Mouse (Mus musculus) skeletal muscle tissue, postnatal 0 days (tissue): ENCODE measurements around the gene Nudt2. TPM values are rescaled to one million over a fixed set of nuclear protein-coding genes. Genes with fewer than 3 reads are reported as not detected.

Experiments used
- polyA plus RNA-seq: library from polyadenylated mRNA; unstranded; fragments of >200 nt; fragmentation: Nextera tagmentation; extraction: Ambion mirVana; gene quantifications from 2 replicates; pipeline ENCODE4 v1.2.1, GENCODE M21; 2015

Nudt2 gene
- 45.8 and 49.9 TPM in 2 replicates for polyA plus RNA-seq

DNA sequence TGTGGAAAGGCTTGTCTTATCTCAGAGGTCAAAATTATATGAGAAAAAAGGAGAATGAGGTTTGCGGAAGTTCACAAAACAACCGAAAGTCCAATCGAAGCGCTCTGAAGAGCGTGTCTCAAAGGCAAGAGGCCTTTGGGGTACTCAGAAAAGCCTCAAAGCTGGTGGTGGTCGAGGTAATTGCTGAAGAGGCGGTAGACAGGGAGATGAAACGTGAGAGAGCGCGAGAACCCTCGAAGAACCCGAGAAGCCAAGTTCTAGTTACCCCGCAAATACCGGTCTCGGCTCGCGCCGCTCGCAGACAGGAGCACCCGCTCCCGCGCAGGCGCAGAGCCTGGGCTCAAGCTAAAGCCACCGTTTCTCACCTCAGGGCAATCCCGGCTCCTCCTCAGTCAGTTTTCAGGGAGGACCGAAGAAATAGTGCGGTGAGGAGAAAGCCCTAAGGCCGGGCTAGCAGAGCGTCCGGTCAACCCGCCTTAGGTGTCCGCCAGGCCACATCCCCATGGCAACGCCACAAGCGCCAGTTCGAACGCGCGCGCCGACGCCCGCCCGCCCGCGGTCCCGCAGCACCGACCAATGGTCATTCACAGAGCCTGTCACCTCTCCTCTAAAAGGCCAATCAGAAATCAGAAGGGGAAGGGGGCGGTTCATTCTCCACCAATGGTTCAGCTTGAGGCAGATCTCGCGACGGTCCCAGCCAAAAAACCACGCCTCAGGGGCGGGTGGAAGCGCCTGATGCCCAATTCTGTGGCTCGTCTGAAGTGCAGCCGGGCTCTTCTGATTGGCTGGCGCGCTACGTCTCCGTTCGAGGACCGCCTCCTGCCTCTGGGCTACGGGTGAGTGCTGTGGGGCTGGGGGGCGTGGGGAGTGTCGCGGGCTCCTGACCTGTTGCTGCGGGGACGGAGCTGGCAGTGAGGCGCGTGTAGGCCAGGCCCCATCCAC lies at the start of gene Nudt2, which contains the start of gene Kif24:
Gene Nudt2 (plus strand): TSS at position 807 of the 942 bp plus-strand sequence.
Gene Kif24 (minus strand): TSS at position 543 of the 942 bp plus-strand sequence.

GRCm38 (mm10) chr4:41502986-41503412 lies 38.0 kb downstream of the Nudt2 start, which contains the start of gene AI464131:
Gene AI464131 (minus strand): TSS chr4:41503076.

DNA sequence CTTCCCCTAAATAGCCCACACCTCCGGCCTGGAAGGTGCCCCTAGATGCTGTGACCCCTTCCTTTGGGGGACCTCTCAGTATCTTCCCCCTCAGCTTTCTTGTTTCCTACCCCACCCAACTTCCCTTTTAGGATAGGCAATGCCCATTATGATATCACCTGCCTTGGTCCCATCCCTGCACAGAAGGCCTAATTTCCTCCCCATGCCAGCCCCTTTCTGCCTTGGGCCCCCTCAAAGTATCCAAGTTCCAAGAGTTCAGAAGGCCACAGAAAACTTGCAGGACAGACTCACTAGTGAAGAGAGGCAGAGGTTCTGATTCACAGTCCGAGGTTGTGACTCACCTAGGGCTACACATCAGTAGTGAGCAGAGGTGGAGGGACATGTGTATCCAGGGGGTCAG lies 52.3 kb downstream of the Nudt2 start, which contains the start of gene 1110017D15Rik:
Gene 1110017D15Rik (minus strand): TSS at position 101 of the 400 bp plus-strand sequence.

Other genes with a start within 250 kb of the Nudt2 start
- 44.9 and 49.9 TPM in 2 replicates for gene Ubap2, start 190.0 kb upstream of the Nudt2 start, polyA plus RNA-seq
- 31.7 and 32.0 TPM in 2 replicates for gene Dcaf12, start 150.3 kb upstream of the Nudt2 start, polyA plus RNA-seq
- gene Ubap1, start 116.2 kb upstream of the Nudt2 start, polyA plus RNA-seq = 36.6 and 42.9 TPM in 2 replicates
- 1.9 and 2.5 TPM in 2 replicates for gene Kif24, start 264 bp upstream of the Nudt2 start, polyA plus RNA-seq
- gene AI464131, start 37.9 kb downstream of the Nudt2 start, polyA plus RNA-seq = 34.0 and 35.5 TPM in 2 replicates
- gene 1110017D15Rik, start 52.2 kb downstream of the Nudt2 start, polyA plus RNA-seq = 0.22 and 0.44 TPM in 2 replicates
- 4.0 and 5.8 TPM in 2 replicates for gene Fam219a, start 104.4 kb downstream of the Nudt2 start, polyA plus RNA-seq
- gene Dnaic1, start 104.6 kb downstream of the Nudt2 start, polyA plus RNA-seq = 11.0 and 17.3 TPM in 2 replicates
- 56.7 and 60.0 TPM in 2 replicates for gene Enho, start 175.2 kb downstream of the Nudt2 start, polyA plus RNA-seq
- 5.4 and 5.6 TPM in 2 replicates for gene Cntfr, start 231.9 kb downstream of the Nudt2 start, polyA plus RNA-seq
- gene Il11ra1, start 234.8 kb downstream of the Nudt2 start, polyA plus RNA-seq = 143 and 149 TPM in 2 replicates
- 49.8 and 50.6 TPM in 2 replicates for gene Rpp25l, start 248.4 kb downstream of the Nudt2 start, polyA plus RNA-seq